Mouse (Mus musculus) brown adipose tissue, adult 24 weeks (tissue): Measurements from ENCODE around the gene Zc3h12a. TPM values are rescaled to one million over a fixed set of nuclear protein-coding genes. Genes with fewer than 3 reads are reported as not detected.
A peak's percentile ranks its signal among the peaks of the same experiment; 100 is the strongest.

Source experiments
- H3K27ac ChIP-seq: fragments of 200-500 bp; replicated peaks from 2 replicates; pipeline ENCODE4 v1.5.1; 2012; ENCODE audit warnings: low read depth, mild to moderate bottlenecking, low read length
- H3K4me1 ChIP-seq: fragments of 200-500 bp; 2 replicates; pipeline ENCODE4 v1.6.1; 2012; ENCODE audit warnings: low read length, mixed read lengths; ENCODE audit not compliant: control insufficient read depth, insufficient read depth, insufficient read length
- H3K4me3 ChIP-seq: fragments of 200-500 bp; 2 replicates; pipeline ENCODE4 v1.5.1; 2012; ENCODE audit warnings: low read depth, mild to moderate bottlenecking, low read length, moderate library complexity; ENCODE audit not compliant: insufficient read depth
- polyA plus RNA-seq: library from polyadenylated mRNA; stranded (reverse); fragments of >200 nt; gene quantifications from 2 replicates; pipeline ENCODE4 v1.2.4, GENCODE M21; 2012; ENCODE audit not compliant: missing spikeins, insufficient read depth, insufficient read length

Zc3h12a gene
- polyA plus RNA-seq, 1 experiment, result 5.4 TPM

DNA sequence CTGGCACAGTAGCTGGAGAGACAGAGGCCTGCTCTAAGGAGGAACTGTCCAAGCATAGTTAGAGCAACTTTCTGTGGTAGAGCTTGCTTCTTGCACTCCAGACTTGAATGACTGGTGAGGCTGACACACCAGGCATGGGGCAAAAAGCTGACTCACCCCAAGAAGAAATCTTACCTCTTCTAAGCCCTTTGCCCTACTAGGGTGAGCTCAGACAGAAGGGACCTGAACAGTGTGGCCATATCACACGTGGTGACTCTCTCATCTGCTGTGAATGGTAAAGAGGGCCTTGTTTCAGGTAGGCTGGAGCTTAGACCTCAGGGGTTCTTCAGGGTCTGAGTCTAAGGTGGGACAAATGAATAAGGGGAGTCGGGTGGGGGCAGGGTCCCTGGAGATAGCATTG, 30.4 kb upstream of the Zc3h12a start:
- no peaks in the 10 kb centered on the region for H3K4me1 ChIP-seq
- no peak overlapping the region for H3K4me3 ChIP-seq
- no peak overlapping the region for H3K27ac ChIP-seq

DNA sequence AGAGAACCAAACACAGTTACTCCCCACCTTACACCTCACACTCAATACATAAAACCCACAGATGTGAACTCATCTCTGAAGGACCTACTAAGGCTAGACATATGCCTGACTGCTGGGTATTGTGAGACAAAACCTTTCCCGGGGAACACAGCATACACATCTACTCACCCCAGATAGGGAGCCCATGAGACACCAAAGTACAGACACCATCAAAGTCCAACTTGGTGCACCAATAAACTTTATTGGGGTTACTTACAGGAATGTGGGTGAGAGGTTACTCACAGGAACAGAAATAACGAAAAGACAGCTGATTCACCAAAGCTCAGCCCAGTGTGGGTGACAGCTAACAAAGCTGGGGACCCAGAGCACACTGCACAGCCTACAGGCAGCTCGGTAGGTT, 29.7 kb upstream of the Zc3h12a start:
- no peaks in the 10 kb centered on the region for H3K4me1 ChIP-seq
- H3K27ac ChIP-seq, result no peak overlapping the region
- H3K4me3 ChIP-seq, result no peak overlapping the region

DNA sequence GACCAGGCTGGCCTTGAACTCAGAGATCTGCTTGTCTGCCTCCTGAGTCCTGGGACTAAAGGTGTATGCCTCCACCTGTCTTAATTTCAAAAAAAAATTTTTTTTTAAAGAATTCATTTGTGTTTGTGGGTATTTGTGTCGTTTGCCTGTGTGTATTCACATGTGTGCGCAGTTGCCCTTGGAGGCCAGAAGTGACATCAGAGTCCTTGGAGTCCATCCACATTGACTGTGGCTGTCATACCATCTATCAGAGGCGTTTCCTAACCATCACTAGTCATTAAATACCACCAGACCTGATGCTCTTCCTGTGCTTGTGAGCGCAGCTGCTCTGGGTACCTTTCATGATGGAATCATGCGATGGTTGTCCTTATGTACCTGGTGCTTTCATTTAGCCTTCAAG, 28.0 kb upstream of the Zc3h12a start:
- Histone ChIP-seq H3K27ac (no peak overlapping the region), H3K4me3 (no peak overlapping the region), H3K4me1 (no peaks in the 10 kb centered on the region)

DNA sequence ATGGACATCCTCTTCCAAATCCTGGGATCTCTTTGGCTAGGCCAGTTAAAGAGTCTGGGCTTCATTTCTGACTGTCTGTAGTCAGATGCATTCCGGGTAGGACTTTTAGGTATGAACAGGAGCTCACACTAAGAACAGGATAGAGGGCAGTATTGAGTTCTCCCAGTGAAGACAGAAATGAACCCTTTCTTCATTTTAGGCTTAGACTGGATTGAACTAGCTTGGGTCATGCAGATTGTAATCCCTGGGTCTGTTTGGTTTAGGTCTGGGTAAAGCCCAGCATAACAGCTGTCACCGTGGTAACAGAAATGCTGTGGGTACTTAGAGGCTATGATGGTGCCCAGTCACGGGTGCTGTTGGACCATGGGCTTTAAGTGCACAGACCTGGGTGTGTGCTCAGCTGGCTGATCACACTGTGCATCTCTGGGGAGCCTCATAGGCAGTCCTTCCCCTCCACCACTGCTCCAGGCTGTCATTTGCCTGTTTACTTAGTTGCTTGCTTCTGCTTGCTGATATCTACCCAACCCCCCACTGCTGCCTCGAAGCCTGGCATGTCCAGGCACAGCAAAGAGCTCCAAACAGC, 26.1 kb upstream of the Zc3h12a start:
- Histone ChIP-seq H3K4me3 (no peak overlapping the region), H3K27ac (no peak overlapping the region), H3K4me1 (no peaks in the 10 kb centered on the region)

DNA sequence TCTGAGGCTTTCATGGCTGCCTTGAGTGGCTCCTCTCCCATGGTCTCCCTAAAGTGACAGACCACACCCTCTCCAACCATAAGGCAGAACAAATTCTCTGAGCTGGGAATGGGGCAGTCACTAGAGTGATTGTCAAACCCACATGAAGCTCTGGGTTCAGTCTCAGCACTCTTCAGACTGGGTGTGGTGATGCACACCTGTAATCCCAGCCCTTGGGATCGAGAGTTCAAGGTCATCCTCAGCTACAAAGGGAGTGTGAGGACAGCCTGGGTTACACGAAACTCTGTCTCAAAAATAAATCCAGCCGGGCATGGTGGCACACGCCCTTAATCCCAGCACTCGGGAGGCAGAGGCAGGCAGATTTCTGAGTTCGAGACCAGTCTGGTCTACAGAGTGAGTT, 24.8 kb upstream of the Zc3h12a start:
- Histone ChIP-seq H3K27ac (no peak overlapping the region), H3K4me1 (no peaks in the 10 kb centered on the region), H3K4me3 (no peak overlapping the region)

DNA sequence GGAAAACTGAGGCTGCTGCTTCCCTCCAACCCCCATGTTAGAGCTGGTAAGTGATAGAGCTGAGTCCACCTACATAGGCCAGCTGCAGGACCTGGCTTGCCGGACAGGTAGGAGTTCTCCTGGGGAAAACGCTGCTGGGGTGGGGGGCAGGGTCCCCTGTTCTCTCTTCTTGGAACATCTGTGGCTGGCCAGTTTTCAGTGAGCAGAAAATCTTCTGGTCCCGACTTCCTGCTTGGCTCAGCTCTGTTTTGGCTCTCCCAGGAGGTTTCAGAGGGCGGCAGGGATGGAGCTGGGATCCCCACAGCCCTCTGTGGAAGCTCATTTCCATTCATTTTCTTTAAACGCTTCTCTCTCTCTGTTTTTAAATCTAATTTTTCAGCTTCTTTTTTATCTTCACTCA, 21.8 kb upstream of the Zc3h12a start:
- Histone ChIP-seq H3K4me3 (no peak overlapping the region), H3K27ac (no peak overlapping the region), H3K4me1 (0 out of 2 replicates have a peak, but pooled peaks cover 2% of the 10 kb centered on the region)

DNA sequence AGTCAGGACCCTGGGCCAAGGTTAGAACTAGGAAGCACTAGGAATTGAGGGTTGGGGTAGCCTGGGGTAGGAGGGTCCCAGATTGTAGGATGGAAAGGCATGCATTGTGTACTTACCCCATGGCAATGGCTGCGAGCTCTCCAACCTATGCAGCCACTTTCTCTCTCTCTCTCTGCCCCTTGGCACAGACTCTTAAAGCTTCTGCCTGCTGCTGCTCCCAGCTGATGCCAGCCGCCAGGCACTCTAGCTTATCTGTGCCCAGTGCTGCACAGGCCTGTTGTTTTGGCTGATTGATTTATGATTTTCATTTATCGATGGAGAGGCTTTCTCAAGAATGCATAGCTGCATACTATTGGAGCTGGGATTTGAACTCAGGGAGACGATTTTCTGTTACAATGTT, 20.3 kb upstream of the Zc3h12a start:
- no peak overlapping the region for H3K27ac ChIP-seq
- H3K4me1 ChIP-seq, result 0 out of 2 replicates have a peak, but pooled peaks cover 2% of the 10 kb centered on the region
- no peak overlapping the region for H3K4me3 ChIP-seq

DNA sequence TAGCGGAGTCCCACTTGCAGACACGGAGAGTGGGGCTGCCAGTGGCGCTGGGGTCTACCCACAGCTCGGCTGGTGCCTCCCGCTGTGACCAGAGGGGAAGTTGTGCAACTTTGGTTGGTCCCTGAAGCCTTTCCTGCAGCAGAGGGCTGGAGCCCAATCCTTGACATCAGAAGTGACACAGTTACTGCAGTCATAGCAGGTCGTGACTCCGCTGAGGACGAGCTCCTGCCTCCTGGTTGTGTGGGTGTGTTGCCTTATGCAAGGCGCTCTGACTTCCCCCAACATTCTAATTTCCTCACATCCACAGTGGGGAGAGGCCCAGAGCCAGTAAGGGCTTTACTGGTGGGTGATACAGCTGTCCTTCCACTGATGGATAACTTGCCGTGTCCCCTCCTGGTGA, 17.6 kb upstream of the Zc3h12a start:
- Histone ChIP-seq H3K4me3 (no peak overlapping the region), H3K27ac (peak overlapping the region; percentile 8; the same call in 1 of the 2 replicates), H3K4me1 (0 out of 2 replicates have a peak, but pooled peaks cover 2% of the 10 kb centered on the region)

DNA sequence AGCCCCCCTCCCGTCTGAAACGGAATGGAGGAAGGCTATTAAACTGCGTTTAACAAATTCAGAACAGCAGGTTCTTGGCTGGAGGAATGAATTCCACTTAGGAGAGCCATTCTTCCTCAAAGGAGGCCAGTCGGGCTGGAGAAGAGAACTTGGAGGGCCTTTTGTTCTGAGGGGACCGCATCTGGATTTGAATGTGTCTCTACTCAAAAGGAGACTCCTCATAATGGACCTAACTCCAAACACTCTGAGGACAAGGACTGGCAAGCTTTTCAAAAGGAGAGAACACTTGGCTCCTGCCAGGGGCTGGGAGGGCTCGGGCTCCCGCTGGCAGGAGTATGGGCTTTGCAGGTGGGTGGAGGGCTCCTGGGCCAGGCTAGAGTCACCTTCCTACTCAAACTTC, 17.0 kb upstream of the Zc3h12a start:
- H3K27ac ChIP-seq, result peak overlapping the region; percentile 19; the same call in 1 of the 2 replicates

DNA sequence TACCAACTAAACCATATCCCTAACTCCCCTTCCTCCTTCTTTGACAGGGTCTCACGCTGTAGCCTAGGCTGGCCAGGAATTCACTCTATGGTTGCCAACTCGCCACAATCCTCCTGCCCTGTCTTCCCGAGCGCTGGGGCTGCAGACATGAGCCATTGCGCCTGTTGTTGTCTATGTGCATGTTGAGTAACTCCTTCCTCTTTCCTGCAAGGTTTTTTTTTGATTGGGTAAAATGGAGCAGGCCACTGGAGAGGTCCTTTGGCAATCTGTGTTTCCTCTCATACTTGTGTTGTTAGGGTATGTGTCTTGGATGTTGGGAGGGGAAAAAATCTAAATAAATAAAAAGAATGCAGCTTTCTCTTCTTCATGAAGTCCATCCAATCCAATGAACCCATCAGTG, 16.6 kb upstream of the Zc3h12a start:
- H3K27ac ChIP-seq, result peak overlapping the region; percentile 35
- 0 out of 2 replicates have a peak, but pooled peaks cover 2% of the 10 kb centered on the region for H3K4me1 ChIP-seq
- no peak overlapping the region for H3K4me3 ChIP-seq

More for the DNA sequence above, 17.0 kb upstream of the Zc3h12a start:
- Histone ChIP-seq H3K4me3 (no peak overlapping the region), H3K4me1 (0 out of 2 replicates have a peak, but pooled peaks cover 2% of the 10 kb centered on the region)

DNA sequence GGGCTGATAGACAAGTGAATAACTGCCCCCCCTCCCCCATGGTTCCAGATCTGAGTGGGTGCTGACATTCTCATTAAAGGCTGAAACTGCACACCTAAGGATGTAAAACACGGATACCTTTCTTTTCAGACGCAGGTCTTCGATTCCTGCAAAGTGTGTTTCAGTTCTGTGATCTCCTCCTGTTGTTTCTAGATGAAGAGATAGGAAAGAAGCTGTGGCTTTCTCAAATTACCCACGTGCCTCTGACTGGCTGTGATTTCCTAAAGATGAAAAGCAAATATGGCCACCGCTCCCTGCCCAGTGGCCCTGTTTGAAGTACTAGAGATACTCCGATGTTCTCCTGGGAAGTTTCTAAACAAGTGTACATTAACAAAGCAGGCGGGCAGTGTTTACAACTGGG, 10.7 kb upstream of the Zc3h12a start:
- Histone ChIP-seq H3K4me1 (no peaks in the 10 kb centered on the region), H3K4me3 (no peak overlapping the region), H3K27ac (no peak overlapping the region)

DNA sequence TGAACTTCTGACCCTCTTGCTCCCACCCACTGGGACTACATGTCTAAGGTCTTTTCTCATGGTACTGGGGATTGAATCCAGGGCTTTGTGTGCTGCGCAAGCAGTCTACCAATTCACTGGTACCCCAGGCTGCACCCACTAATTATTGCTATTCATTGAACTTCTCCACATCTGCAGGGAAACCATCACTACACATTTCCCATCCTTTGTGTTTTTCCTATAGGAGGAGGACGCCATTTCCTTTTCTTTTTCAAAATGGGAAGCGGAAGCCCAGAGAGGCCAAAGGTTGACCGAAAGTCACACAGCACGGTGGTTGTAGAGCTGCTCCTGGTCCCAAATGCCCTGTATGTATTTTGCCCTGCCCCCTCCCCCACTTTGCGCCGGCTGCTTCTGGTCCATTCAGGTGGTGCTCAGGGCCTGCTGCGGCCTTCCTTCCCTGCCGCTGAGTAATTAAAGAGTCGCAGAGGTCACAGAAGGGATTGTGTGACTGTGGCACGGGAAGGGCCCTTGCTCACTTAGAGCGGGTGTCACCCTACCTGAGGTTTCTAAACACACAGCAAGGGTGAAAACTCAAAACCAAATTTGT, 8.8 kb upstream of the Zc3h12a start:
- H3K4me3 ChIP-seq, result no peak overlapping the region
- peaks cover under 1% of the 10 kb centered on the region; the same call in 1 of the 2 replicates for H3K4me1 ChIP-seq
- no peak overlapping the region for H3K27ac ChIP-seq

DNA sequence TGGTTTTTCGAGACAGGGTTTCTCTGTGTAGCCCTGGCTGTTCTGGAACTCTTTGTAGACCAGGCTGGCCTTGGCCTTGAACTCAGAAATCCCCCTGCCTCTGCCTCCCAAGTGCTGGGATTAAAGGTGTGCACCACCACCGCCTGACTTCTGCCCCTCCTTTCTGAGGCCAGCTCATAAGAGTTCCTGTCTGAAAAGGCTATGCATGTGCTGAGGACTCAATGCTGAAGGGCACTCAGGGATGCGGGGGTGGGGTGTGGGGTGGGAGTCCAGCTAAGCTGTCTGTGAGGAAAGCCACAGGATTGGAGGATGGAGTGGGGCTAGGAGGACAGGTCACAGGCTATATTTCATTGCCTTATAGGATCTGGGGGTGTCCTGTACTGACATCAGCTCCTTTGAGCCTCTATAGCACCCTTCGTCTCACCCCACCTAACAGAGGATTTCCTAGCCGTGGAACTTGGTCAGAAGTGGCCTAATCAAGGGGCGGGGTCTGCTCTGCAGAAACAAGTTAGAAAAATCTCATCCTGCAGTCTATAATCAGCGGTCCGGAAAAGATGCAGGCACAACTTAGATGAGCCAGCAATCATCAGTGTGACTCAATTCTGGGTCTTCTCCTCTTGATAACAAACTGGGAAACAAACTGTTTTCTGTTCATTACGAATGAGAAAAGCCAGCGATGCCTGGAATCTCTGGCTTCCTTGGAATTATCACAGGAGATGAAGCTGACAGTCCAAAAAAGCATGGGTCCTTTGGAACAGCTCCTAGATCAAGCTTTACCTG, 7.6 kb upstream of the Zc3h12a start:
- H3K4me1 ChIP-seq, result peaks cover 4% of the 10 kb centered on the region; the same call in 1 of the 2 replicates
- H3K4me3 ChIP-seq, result no peak overlapping the region
- no peak overlapping the region for H3K27ac ChIP-seq

DNA sequence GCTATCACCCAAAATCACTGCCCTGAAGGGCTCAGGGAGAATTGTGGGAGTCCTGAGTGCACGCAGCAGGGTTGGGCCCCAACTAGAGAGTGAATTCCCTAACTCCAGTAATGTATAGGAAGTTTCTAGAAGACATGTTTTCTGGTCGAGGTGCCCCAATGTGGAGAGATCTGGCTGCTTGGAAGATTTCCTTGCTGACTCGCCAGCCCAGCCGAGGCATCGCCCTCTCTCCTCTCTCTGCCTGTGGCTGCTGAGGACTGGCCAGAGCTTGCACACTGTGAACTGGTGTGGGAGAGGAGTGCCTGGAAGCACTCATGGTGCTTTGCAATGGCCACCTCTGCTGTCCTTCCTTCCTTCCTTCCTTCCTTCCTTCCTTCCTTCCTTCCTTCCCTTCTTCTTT, 7.0 kb upstream of the Zc3h12a start:
- no peak overlapping the region for H3K4me3 ChIP-seq
- H3K27ac ChIP-seq, result no peak overlapping the region
- peaks cover 4% of the 10 kb centered on the region; the same call in 1 of the 2 replicates for H3K4me1 ChIP-seq

DNA sequence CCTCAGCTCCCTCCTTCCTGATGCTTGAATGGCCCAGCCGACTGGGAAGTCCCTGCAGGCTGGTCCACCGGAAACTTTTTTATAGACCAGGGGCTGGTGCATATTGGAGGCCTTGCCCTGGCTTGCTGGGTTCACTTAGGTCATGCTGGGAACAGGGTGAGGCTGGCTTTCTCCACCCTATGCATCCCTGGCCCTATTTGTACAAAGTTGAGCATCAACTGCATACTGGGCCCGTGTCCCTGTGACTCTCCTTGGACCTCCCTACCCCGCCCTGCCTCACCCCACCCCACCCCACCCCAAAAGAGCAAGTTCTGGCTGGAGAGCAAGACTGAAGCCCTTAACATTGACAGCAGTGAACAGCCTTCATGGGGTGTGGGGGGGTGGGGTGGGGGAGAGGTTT, 6.6 kb upstream of the Zc3h12a start:
- Histone ChIP-seq H3K4me3 (no peak overlapping the region), H3K4me1 (peaks cover 4% of the 10 kb centered on the region; the same call in 1 of the 2 replicates), H3K27ac (no peak overlapping the region)
